Mouse (Mus musculus) forebrain, embryonic 11.5 days (tissue): ENCODE results near the gene Cit. TPM values are rescaled to one million over a fixed set of nuclear protein-coding genes. Genes with fewer than 3 reads are reported as not detected.

Experiments used
- ATAC-seq: fragments of 200-750 bp; cut with Nextera tagmentation; replicated peaks from 2 replicates; pipeline ENCODE4 v1.8.0; 2017; ENCODE audit warnings: moderate TSS enrichment; ENCODE audit not compliant: low FRiP score
- DNase-seq: peaks from one replicate; pipeline ENCODE4 v3.0.0-alpha.2; 2017; ENCODE audit warnings: low spot score
- H3K27ac ChIP-seq: fragments of 300-500 bp; sonication (generic); 2 replicates; pipeline ENCODE4 v1.5.1; 2014; ENCODE audit warnings: low read depth, low read length
- H3K27me3 ChIP-seq: fragments of 300-500 bp; sonication (generic); 2 replicates; pipeline ENCODE4 v1.6.1; 2014; ENCODE audit warnings: mild to moderate bottlenecking, low read length, mixed read lengths; ENCODE audit not compliant: control insufficient read depth, insufficient read depth
- H3K36me3 ChIP-seq: fragments of 300-500 bp; sonication (generic); 2 replicates; pipeline ENCODE4 v1.6.1; 2014; ENCODE audit warnings: mild to moderate bottlenecking, low read length, moderate library complexity, mixed read lengths; ENCODE audit not compliant: control insufficient read depth, insufficient read depth
- H3K4me1 ChIP-seq: fragments of 300-500 bp; sonication (generic); replicated peaks from 2 replicates; pipeline ENCODE4 v1.6.1; 2014; ENCODE audit warnings: low read length, mixed read lengths; ENCODE audit not compliant: control insufficient read depth, insufficient read depth
- H3K4me2 ChIP-seq: fragments of 300-500 bp; sonication (generic); 2 replicates; pipeline ENCODE4 v1.6.1; 2014; ENCODE audit warnings: low read depth, mild to moderate bottlenecking, low read length, moderate library complexity, mixed read lengths; ENCODE audit not compliant: severe bottlenecking
- H3K4me3 ChIP-seq: fragments of 300-500 bp; sonication (generic); 2 replicates; pipeline ENCODE4 v1.5.1; 2014; ENCODE audit warnings: low read depth, low read length
- H3K9ac ChIP-seq: fragments of 300-500 bp; sonication (generic); 2 replicates; pipeline ENCODE4 v1.6.1; 2014; ENCODE audit warnings: low read length
- H3K9me3 ChIP-seq: fragments of 300-500 bp; sonication (generic); 2 replicates; pipeline ENCODE4 v1.6.1; 2016; ENCODE audit warnings: low read length, mixed read lengths; ENCODE audit not compliant: control insufficient read depth
- WGBS: fragments of 180-500 bp; shearing (Covaris S2); extraction: QIAGEN DNeasy Blood & Tissue Kit; methylation state at CpG from one replicate; pipeline ENCODE4 v1.1.7; 2014; 5-methylcytosine and 5-hydroxymethylcytosine counted together
- polyA plus RNA-seq: library from polyadenylated mRNA; unstranded; fragments of >200 nt; fragmentation: Nextera tagmentation; extraction: Ambion mirVana; gene quantifications from 2 replicates; pipeline ENCODE4 v1.2.1, GENCODE M21; 2014

The Cit gene
- polyA plus RNA-seq, 1 experiment from 2014 or later: 48.9 TPM

DNA sequence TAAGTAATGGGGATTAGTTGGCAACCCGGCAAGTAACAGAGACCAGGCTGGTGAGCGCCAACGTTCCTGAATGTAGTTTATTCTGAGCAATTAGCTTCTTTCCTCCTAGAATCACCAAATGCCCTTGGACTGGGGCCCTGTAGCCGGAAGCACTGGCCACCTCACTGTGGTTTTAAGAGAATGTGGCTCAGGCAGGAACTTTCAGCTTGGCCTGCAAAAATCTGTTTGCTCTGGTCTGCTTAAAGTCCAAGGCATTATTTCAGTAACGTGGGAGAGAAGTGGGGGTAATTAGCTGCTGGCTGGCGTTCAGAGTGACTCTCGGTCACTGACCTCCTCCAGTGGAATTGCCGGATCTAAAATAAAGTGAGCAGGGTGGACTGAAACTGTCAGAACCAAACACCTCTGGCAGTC, 178.2 kb downstream of the Cit start:
- no peaks in the 10 kb centered on the region for H3K9me3 ChIP-seq
- DNase-seq: no peak
- ATAC-seq: no peak; the same call in 1 of the 2 replicates
- peak overlapping the region; percentile 65 for H3K4me3 ChIP-seq
- peak overlapping the region; percentile 80 for H3K4me2 ChIP-seq
- H3K27ac ChIP-seq: peak overlapping the region; percentile 79; the same call in 1 of the 2 replicates
- peaks cover 8% of the 10 kb centered on the region for H3K36me3 ChIP-seq
- peaks cover 4% of the 10 kb centered on the region; the same call in 1 of the 2 replicates for H3K4me1 ChIP-seq
- 17% methylated on average over 8 of the region's 8 CpGs for WGBS
- peak overlapping the region; percentile 81 for H3K9ac ChIP-seq
- H3K27me3 ChIP-seq: no peaks in the 10 kb centered on the region

DNA sequence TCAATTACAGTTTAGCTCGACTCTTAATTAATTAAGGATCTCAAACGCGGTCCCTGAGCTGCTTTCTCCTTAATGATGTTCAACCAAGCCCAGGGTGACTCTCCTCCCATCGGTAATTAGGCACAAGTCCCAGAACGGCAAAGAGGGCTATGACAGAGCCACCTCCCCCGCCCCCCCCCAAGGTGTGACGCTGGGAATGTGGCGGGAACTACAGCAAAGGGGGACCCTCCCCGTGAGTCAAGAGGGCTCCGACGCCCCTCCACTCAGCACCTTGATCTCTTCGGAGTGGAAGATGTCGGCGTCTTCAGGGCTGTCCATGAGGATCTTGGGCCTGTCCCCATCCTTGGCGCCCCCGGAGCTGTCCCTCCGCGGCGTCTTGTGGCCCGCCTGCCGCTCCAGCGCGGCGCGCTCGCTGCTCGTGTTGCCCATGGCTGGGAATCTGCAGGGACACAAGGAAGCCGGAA, 178.8 kb downstream of the Cit start:
- Histone ChIP-seq H3K9me3 (no peaks in the 10 kb centered on the region), H3K4me2 (peak overlapping the region; percentile 80), H3K4me3 (peak overlapping the region; percentile 65), H3K27ac (peak overlapping the region; percentile 79), H3K4me1 (peaks cover 4% of the 10 kb centered on the region; the same call in 1 of the 2 replicates), H3K27me3 (no peaks in the 10 kb centered on the region), H3K36me3 (peaks cover 8% of the 10 kb centered on the region), H3K9ac (peak overlapping the region; percentile 81)
- peak; percentile 77 for ATAC-seq
- DNase-seq: peak; percentile 85
- WGBS: under 1% methylated on average over 25 of the region's 28 CpGs

DNA sequence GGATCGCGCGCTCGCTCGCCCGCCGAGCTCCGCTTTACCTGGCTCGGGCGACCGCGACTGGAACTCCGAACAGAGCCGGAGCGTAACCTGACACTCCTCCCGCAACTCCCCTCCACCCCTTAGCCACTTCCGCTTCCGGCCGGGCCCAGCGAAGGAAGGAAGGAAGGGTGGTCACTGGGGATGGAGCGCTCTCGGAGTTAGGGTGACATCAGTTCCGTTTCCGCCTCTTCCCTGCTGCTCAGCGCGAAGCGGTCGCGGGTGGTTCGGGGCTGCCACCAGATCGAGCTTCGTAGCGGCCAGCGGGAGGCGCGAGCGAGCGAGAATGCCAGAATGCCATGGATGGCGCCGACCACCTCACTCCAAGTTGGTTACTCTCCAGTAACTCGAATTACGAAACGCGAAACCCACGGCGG, 179.3 kb downstream of the Cit start, which contains the start of gene Prkab1:
TSS of gene Prkab1 (minus strand) at position 182 of the 413 bp plus-strand sequence.
- H3K9me3 ChIP-seq: no peaks in the 10 kb centered on the region
- H3K4me3 ChIP-seq: peak within 1 kb of the TSS; percentile 65
- peaks cover 4% of the 10 kb centered on the region; the same call in 1 of the 2 replicates for H3K4me1 ChIP-seq
- peak within 1 kb of the TSS; percentile 79 for H3K27ac ChIP-seq
- DNase-seq (peak; percentile 95), ATAC-seq (peak; percentile 95)
- WGBS: under 1% methylated on average over 46 of the region's 46 CpGs
- H3K27me3 ChIP-seq: no peaks in the 10 kb centered on the region
- peak within 1 kb of the TSS; percentile 81 for H3K9ac ChIP-seq
- peak within 1 kb of the TSS; percentile 80 for H3K4me2 ChIP-seq
- peaks cover 6% of the 10 kb centered on the region for H3K36me3 ChIP-seq

DNA sequence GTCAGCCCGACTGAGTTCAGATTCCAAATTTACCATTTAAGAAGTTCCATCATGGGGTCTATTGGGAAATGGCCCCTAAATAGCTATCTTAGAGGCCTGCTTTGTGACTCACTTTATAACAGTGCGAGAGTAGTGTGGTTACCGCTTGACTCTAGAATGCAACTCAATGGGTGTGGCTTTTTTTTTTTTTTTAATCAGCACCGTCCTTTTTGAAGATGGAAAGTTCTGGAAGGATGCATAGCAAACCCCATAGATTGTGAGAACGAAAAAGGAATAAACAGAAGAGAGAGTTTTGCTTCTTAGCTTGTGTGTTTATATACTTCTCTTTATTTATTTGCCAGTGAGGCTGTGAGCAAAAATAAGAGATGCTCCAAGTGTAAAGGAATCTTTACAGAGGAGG, 181.0 kb downstream of the Cit start:
- Histone ChIP-seq H3K4me1 (peaks cover 10% of the 10 kb centered on the region; the same call in 1 of the 2 replicates), H3K9ac (no peak overlapping the region), H3K4me2 (no peak overlapping the region), H3K27ac (no peak overlapping the region), H3K36me3 (no peaks in the 10 kb centered on the region), H3K27me3 (no peaks in the 10 kb centered on the region), H3K4me3 (no peak overlapping the region), H3K9me3 (no peaks in the 10 kb centered on the region)
- ATAC-seq: no peak
- WGBS: 92% methylated on average over 5 of the region's 5 CpGs
- no peak for DNase-seq

GRCm38 (mm10) chr5:116026561-116026960, 181.5 kb downstream of the Cit start:
- ATAC-seq (no peak), DNase-seq (no peak)
- H3K27me3 ChIP-seq: no peaks in the 10 kb centered on the region
- peaks cover 10% of the 10 kb centered on the region; the same call in 1 of the 2 replicates for H3K4me1 ChIP-seq
- H3K27ac ChIP-seq: no peak overlapping the region
- no peak overlapping the region for H3K4me3 ChIP-seq
- WGBS: 91% methylated on average over 14 of the region's 14 CpGs
- no peak overlapping the region for H3K4me2 ChIP-seq
- no peaks in the 10 kb centered on the region for H3K9me3 ChIP-seq
- H3K36me3 ChIP-seq: no peaks in the 10 kb centered on the region
- no peak overlapping the region for H3K9ac ChIP-seq

DNA sequence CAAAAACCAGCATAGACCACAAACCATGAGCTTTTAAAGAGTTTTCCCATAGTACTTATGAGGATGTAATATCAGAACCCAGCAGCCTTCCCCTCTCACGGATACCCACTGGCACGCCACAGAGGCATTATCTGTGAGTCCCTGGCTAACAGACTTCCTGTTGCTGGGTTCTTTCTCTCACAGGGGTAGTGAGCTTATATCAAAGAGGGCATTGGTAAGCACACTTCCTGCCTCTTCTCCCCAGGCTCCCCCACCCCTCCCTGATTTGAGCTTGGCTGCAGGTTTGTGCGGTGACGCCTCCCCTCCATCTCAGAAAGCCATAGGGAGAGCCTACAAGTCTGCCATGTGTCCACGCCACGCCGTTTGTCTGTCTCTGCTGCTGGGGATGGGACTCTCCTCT, 184.0 kb downstream of the Cit start:
- WGBS: 84% methylated on average over 7 of the region's 7 CpGs

GRCm38 (mm10) chr5:116030566-116031189, 185.6 kb downstream of the Cit start:
- no peaks in the 10 kb centered on the region for H3K36me3 ChIP-seq
- no peaks in the 10 kb centered on the region for H3K27me3 ChIP-seq
- no peak overlapping the region for H3K9ac ChIP-seq
- H3K4me3 ChIP-seq: no peak overlapping the region
- no peaks in the 10 kb centered on the region for H3K9me3 ChIP-seq
- DNase-seq (no peak), ATAC-seq (no peak)
- 2% methylated on average over 19 of the region's 19 CpGs for WGBS
- peak overlapping the region; percentile 35 for H3K4me2 ChIP-seq
- H3K4me1 ChIP-seq: peaks cover 6% of the 10 kb centered on the region; the same call in 1 of the 2 replicates
- no peak overlapping the region for H3K27ac ChIP-seq

More for the DNA sequence above, 184.0 kb downstream of the Cit start:
- ATAC-seq (no peak), DNase-seq (no peak)
- H3K9me3 ChIP-seq: no peaks in the 10 kb centered on the region
- peaks cover 6% of the 10 kb centered on the region; the same call in 1 of the 2 replicates for H3K4me1 ChIP-seq
- H3K27me3 ChIP-seq: no peaks in the 10 kb centered on the region
- H3K4me2 ChIP-seq: no peak overlapping the region
- no peak overlapping the region for H3K4me3 ChIP-seq
- H3K36me3 ChIP-seq: no peaks in the 10 kb centered on the region
- no peak overlapping the region for H3K27ac ChIP-seq
- H3K9ac ChIP-seq: no peak overlapping the region

GRCm38 (mm10) chr5:116031190-116031577, 186.1 kb downstream of the Cit start:
- no peaks in the 10 kb centered on the region for H3K27me3 ChIP-seq
- ATAC-seq (no peak), DNase-seq (peak; percentile 84)
- no peaks in the 10 kb centered on the region for H3K36me3 ChIP-seq
- peaks cover 6% of the 10 kb centered on the region; the same call in 1 of the 2 replicates for H3K4me1 ChIP-seq
- H3K4me2 ChIP-seq: peak overlapping the region; percentile 35; the same call in 1 of the 2 replicates
- H3K4me3 ChIP-seq: no peak overlapping the region
- H3K9me3 ChIP-seq: no peaks in the 10 kb centered on the region
- no peak overlapping the region for H3K9ac ChIP-seq
- 3% methylated on average over 14 of the region's 14 CpGs for WGBS
- H3K27ac ChIP-seq: no peak overlapping the region
